Mouse (Mus musculus) embryonic facial prominence, embryonic 15.5 days (tissue): Measurements from ENCODE around the gene Chka. TPM values are rescaled to one million over a fixed set of nuclear protein-coding genes. Genes with fewer than 3 reads are reported as not detected.
A peak's percentile ranks its signal among the peaks of the same experiment; 100 is the strongest.

Experiments
- ATAC-seq: fragments of 200-750 bp; cut with Nextera tagmentation; 2 replicates; pipeline ENCODE4 v1.8.0; 2017; ENCODE audit warnings: low read depth, moderate TSS enrichment; ENCODE audit not compliant: insufficient number of reproducible peaks, low FRiP score, low TSS enrichment
- H3K27ac ChIP-seq: fragments of 300-500 bp; sonication (generic); replicated peaks from 2 replicates; pipeline ENCODE4 v1.5.1; 2015; ENCODE audit warnings: mild to moderate bottlenecking, inconsistent platforms
- H3K27me3 ChIP-seq: fragments of 300-500 bp; sonication (generic); 2 replicates; pipeline ENCODE4 v1.6.1; 2015; ENCODE audit warnings: inconsistent platforms
- H3K36me3 ChIP-seq: fragments of 300-500 bp; sonication (generic); 2 replicates; pipeline ENCODE4 v1.6.1; 2015; ENCODE audit warnings: mild to moderate bottlenecking, inconsistent platforms
- H3K4me1 ChIP-seq: fragments of 300-500 bp; sonication (generic); 2 replicates; pipeline ENCODE4 v1.6.1; 2015; ENCODE audit warnings: inconsistent platforms
- H3K4me2 ChIP-seq: fragments of 300-500 bp; sonication (generic); replicated peaks from 2 replicates; pipeline ENCODE4 v1.6.1; 2015; ENCODE audit warnings: mild to moderate bottlenecking, inconsistent platforms
- H3K4me3 ChIP-seq: fragments of 300-500 bp; sonication (generic); replicated peaks from 2 replicates; pipeline ENCODE4 v1.5.1; 2015; ENCODE audit warnings: mild to moderate bottlenecking, inconsistent platforms
- H3K9ac ChIP-seq: fragments of 300-500 bp; sonication (generic); 2 replicates; pipeline ENCODE4 v1.6.1; 2015; ENCODE audit warnings: inconsistent platforms
- H3K9me3 ChIP-seq: fragments of 300-500 bp; sonication (generic); replicated peaks from 2 replicates; pipeline ENCODE4 v1.6.1; 2016; ENCODE audit warnings: inconsistent platforms
- WGBS: fragments of 180-500 bp; shearing (Covaris S2); methylation state at CpG from one replicate; pipeline ENCODE4 v1.1.7; 2015; 5-methylcytosine and 5-hydroxymethylcytosine counted together
- polyA plus RNA-seq: library from polyadenylated mRNA; unstranded; fragments of >200 nt; fragmentation: Nextera tagmentation; extraction: Ambion mirVana; gene quantifications from 2 replicates; pipeline ENCODE4 v1.2.1, GENCODE M21; 2015

The Chka gene
- polyA plus RNA-seq, 1 experiment from 2014 or later = 44.3 TPM

DNA sequence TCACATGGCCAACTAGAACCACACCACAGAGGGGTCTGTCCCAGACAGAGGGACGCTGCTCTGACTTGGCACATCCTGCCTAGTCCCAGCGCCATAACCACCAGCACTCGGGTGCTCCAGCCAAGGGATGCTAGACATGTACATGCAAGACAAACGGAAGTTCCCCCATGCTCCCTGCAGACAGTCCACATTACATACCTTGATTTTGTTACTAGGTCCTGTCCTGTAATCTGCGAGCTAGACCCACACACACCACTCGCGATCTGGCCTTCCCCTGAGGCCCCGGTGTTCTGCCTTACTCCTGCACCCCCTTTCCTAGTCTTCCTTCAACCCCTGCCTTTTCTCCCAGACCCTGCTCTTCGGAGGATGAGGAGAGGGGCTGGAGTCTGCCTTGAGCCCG is 54.8 kb downstream of the Chka start:
- Histone ChIP-seq H3K27me3 (no peaks in the 10 kb centered on the region), H3K4me2 (peak overlapping the region; percentile 75), H3K9ac (peak overlapping the region; percentile 58), H3K27ac (peak overlapping the region; percentile 72), H3K9me3 (no peaks in the 10 kb centered on the region), H3K4me3 (peak overlapping the region; percentile 73), H3K36me3 (peaks cover 54% of the 10 kb centered on the region), H3K4me1 (peaks cover 48% of the 10 kb centered on the region)
- 18% methylated on average over 10 of the region's 10 CpGs for WGBS
- ATAC-seq = no peak

DNA sequence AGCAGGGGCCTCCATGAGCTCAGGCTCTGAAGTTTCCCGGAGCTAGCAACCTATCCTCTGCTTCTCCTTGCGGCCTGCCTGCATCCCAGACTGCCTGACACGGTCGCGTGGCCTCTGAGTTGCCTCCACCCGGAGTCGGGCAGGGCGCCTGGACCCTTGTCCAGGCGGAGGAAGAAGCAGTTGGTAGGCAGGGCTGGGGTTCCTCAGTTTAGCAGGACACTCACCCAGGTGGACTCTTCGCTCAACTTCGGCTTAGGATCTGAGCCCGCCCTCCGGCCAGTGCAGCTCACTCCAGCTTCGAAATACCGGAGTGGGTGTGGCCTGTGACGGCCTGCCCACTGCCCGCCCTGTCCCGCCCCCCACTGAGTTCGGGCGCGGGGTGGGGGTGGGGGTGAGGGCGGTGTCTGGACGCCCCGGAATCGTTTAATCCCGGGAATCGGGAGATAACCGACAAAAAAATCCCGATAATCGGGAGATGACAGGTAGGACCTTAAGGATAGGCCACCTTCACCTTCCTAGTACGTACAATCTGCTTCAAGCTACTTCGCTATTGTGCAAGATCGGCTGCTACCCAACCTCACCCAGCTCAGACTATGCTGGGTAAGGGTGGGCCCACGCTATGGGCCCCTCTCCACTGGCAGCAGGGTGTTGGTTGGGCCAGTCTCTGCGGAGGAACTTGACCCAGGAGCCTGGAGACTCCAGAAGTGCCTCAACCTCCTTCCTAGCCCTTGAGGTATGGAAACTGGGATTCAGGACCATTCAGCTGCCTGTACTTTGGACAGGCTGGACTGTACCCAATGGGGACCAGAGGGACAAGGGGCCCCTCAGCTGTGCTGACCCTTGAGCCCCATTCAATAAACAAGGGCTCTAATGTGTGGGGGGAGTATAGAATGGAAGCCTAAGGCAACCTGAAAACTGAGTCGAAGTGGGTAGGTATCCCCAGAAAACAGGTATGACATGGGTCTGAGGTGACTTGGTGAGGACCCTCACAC is 55.5 kb downstream of the Chka start, which contains the start of gene Tcirg1:
Gene Tcirg1 (minus strand): TSS at position 339 of the 992 bp plus-strand sequence.
- Histone ChIP-seq H3K36me3 (peaks cover 48% of the 10 kb centered on the region), H3K27me3 (no peaks in the 10 kb centered on the region), H3K9ac (peak within 1 kb of the TSS; percentile 58), H3K9me3 (no peaks in the 10 kb centered on the region), H3K4me2 (peak within 1 kb of the TSS; percentile 75), H3K27ac (peak within 1 kb of the TSS; percentile 72), H3K4me3 (peak within 1 kb of the TSS; percentile 73), H3K4me1 (peaks cover 55% of the 10 kb centered on the region)
- 3% methylated on average over 36 of the region's 36 CpGs for WGBS
- ATAC-seq = peak; percentile 89

DNA sequence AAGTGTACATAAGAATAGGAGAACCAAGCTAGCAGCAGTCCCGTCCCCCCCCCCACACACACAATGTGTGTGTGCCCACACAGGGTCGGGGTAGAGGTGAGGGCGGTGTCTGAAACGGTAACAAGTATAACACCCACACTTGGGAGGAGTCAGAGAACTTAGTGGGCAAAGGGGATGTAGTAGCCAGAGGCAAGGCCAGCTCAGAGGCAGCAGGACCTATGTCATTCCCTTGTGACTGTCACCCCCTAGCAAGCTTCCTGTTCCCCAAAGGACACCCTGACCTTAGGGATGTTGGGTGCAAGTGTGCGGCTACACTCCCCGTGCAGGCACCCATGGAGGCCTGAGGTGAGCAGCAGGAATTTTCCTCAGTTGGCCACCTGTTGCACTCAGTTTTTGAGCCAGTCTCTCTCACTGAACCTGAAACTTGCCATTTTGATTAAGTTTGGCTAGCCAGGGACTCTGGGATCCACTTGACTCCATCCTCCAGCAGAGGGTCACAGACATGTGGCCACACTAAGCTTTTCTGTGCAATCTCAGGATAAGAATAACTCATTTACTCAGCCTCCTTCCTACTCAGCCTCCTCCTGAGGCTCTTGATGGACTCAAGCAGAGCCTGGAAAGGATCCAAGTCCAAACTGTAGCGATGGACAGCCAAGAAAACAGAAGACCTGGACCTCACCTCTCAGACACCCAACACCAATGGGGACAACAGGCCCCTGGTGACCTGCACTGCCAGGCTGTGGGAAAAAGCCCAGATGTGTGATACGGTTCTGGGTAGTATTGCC is 56.5 kb downstream of the Chka start:
- no peak overlapping the region for H3K9ac ChIP-seq
- H3K4me3 ChIP-seq = peak overlapping the region; percentile 73
- H3K36me3 ChIP-seq = peaks cover 40% of the 10 kb centered on the region
- no peaks in the 10 kb centered on the region for H3K27me3 ChIP-seq
- 76% methylated on average over 8 of the region's 8 CpGs for WGBS
- H3K4me2 ChIP-seq = peak overlapping the region; percentile 75
- no peak for ATAC-seq
- no peaks in the 10 kb centered on the region for H3K9me3 ChIP-seq
- peaks cover 57% of the 10 kb centered on the region for H3K4me1 ChIP-seq
- H3K27ac ChIP-seq = peak overlapping the region; percentile 72; the same call in 1 of the 2 replicates

DNA sequence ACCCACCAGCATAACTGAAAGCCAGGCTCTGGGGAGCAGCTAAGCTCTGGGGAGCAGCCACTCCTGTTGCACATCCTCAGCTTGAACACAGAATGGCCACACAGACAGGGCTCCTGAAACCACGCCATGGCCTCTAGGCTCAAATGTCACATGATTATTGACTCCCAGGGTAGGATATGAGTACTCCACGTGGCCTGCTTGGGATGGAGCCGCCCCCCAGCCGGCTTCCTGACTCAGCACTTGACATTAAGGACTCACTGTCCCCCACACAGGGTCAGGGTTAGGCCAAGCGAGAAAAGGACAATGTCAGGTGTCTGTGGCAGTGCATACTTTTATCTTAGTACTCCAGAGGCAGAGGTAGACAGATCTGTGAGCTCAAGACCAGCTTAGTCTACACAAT is 58.6 kb downstream of the Chka start:
- 70% methylated on average over 5 of the region's 5 CpGs for WGBS
- Histone ChIP-seq H3K4me3 (no peak overlapping the region), H3K27me3 (no peaks in the 10 kb centered on the region), H3K9me3 (no peaks in the 10 kb centered on the region), H3K4me1 (peaks cover 43% of the 10 kb centered on the region), H3K4me2 (no peak overlapping the region), H3K27ac (no peak overlapping the region), H3K9ac (no peak overlapping the region), H3K36me3 (peaks cover 33% of the 10 kb centered on the region)
- ATAC-seq = no peak

DNA sequence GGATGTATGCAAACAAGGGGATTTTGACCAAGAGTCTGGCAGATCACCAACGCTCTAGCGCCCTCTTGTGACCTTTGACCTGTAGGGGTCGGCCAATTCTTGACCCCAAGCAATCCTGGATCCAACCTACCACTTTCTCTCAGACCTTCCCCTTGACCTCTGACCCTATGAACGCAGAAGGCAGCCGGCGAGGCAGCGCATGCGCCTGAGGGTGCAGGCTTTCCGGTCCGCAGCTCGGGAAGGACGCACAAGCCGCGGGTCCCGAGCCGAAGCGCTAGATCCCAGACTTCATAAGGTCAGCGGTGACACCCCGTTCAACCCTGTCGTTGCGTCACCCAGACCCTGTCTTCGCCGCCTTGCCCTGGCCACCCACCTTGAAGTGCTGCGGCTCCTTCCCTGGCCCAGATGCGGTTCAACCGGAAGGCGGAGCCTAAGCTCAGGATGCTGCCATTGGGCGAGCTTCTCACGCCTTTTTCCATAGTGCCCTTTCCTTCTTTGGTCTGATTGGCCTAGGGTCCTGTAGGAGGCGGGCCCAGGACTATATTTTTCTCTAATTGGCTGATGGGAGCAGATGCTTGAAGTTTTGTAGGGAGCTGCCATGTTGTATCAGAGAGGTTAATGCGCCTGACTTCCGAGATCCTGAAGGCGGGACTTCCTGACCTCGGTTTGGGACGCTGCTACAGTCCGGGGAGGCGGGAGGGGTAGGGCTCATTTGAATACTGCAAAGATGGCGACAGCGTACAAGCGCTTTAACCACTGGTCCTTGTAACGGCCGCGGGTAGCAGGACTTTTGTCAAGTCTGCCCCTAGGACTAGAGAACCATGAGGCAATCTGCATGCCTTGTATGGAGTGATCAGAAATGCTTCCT is 61.0 kb downstream of the Chka start, which contains the start of gene Ndufs8:
Gene Ndufs8 (minus strand): TSS at position 438 of the 868 bp plus-strand sequence.
- ATAC-seq = peak; percentile 97
- no peaks in the 10 kb centered on the region for H3K27me3 ChIP-seq
- H3K27ac ChIP-seq = peak within 1 kb of the TSS; percentile 79
- under 1% methylated on average over 43 of the region's 43 CpGs for WGBS
- peak within 1 kb of the TSS; percentile 50 for H3K9ac ChIP-seq
- peak within 1 kb of the TSS; percentile 85 for H3K4me2 ChIP-seq
- H3K9me3 ChIP-seq = no peaks in the 10 kb centered on the region
- peaks cover 33% of the 10 kb centered on the region for H3K36me3 ChIP-seq
- H3K4me1 ChIP-seq = peaks cover 23% of the 10 kb centered on the region
- H3K4me3 ChIP-seq = peak within 1 kb of the TSS; percentile 79

DNA sequence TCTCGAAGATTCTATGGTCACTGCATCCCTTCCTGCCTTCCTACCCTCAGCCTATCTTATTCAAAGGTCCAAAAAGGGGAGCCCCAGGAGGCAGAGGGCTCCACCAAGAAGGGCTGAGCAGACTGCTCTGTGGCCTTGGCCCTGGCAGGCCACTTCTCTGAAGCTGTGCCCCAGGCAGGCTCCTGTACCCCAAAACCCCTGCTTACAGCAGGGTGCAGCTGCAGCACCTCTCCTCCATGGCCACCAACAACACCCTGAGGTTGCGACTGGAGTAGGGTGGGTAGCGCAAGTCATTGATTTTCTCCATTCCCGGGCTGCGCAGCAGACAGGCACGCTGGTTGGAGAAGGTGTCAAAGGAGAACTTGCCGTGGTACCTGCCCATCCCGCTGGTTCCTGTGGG is 62.1 kb downstream of the Chka start:
- Histone ChIP-seq H3K4me2 (peak overlapping the region; percentile 85), H3K4me1 (peaks cover 17% of the 10 kb centered on the region), H3K36me3 (peaks cover 27% of the 10 kb centered on the region), H3K27ac (no peak overlapping the region), H3K4me3 (peak overlapping the region; percentile 79), H3K27me3 (no peaks in the 10 kb centered on the region), H3K9ac (no peak overlapping the region), H3K9me3 (no peaks in the 10 kb centered on the region)
- no peak for ATAC-seq
- 85% methylated on average over 8 of the region's 8 CpGs for WGBS

DNA sequence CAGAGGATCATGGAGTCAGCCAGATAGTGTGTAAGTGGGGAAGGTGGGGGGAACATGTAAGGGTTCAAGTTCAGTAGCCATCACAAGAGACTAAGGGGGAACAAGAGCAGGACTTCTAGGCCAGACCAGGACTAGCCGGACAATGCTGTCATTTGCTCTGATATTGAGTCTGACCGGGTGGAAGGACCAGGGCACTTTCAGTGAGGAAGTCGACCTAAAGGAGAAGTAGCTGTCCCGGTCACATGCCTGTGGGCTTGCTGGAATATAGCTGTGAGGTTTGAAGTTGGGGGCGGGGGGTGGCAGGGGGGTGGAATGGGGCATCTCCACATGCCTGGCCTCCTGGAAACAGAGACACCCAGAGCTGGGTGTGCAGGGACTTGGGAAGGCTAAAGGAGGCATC is 63.0 kb downstream of the Chka start:
- no peak overlapping the region for H3K9ac ChIP-seq
- peaks cover 18% of the 10 kb centered on the region for H3K36me3 ChIP-seq
- no peaks in the 10 kb centered on the region for H3K9me3 ChIP-seq
- WGBS = 82% methylated on average over 5 of the region's 5 CpGs
- H3K27me3 ChIP-seq = no peaks in the 10 kb centered on the region
- no peak overlapping the region for H3K4me2 ChIP-seq
- no peak for ATAC-seq
- H3K27ac ChIP-seq = no peak overlapping the region
- peaks cover 17% of the 10 kb centered on the region for H3K4me1 ChIP-seq
- H3K4me3 ChIP-seq = no peak overlapping the region

DNA sequence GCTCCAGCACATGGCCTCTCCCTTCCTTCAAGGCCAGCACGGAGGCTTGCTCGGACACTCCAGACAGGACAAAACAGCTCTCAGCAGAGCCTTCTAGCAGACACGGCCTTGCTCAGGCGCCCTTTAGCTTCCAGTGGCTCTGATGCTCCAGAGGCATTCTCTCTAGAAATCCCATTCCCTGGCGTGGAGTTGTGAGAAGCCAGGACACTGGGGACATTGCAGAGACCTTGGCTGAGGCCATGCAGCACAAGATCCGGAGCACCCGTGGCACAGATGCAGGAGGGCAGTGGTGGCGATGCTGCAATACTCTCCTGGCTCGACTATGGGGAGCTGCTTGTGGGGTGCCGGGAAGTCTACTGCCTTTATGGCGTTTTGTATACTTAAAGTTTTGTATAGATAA is 65.2 kb downstream of the Chka start:
- no peaks in the 10 kb centered on the region for H3K9me3 ChIP-seq
- WGBS = 70% methylated on average over 11 of the region's 11 CpGs
- H3K27me3 ChIP-seq = no peaks in the 10 kb centered on the region
- ATAC-seq = no peak
- H3K4me2 ChIP-seq = no peak overlapping the region
- H3K36me3 ChIP-seq = no peaks in the 10 kb centered on the region
- no peak overlapping the region for H3K4me3 ChIP-seq
- no peak overlapping the region for H3K9ac ChIP-seq
- no peak overlapping the region for H3K27ac ChIP-seq
- H3K4me1 ChIP-seq = peaks cover 11% of the 10 kb centered on the region

DNA sequence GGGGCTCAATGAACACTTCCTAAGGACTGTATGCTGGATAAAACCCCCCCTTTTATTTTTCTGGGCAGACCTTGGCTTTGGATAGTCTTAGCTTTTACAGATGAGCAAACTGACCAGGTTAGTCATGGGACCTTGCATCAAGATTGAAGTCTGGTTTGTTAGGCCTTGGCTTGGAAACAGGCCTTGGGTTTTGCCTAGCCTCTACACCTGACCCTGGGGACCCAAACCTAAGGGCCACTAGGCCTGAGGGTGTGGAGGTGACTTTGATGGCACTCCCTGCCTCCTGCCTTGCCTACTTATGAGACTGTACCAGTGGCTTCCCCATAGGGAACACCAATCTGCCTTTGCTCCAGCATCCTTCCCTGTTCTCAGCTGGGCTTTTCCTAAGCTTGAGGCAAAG is 68.4 kb downstream of the Chka start:
- H3K27me3 ChIP-seq = no peaks in the 10 kb centered on the region
- H3K27ac ChIP-seq = no peak overlapping the region
- H3K36me3 ChIP-seq = no peaks in the 10 kb centered on the region
- no peak for ATAC-seq
- H3K4me2 ChIP-seq = no peak overlapping the region
- H3K4me3 ChIP-seq = no peak overlapping the region
- H3K4me1 ChIP-seq = no peaks in the 10 kb centered on the region
- H3K9ac ChIP-seq = no peak overlapping the region
- no peaks in the 10 kb centered on the region for H3K9me3 ChIP-seq

DNA sequence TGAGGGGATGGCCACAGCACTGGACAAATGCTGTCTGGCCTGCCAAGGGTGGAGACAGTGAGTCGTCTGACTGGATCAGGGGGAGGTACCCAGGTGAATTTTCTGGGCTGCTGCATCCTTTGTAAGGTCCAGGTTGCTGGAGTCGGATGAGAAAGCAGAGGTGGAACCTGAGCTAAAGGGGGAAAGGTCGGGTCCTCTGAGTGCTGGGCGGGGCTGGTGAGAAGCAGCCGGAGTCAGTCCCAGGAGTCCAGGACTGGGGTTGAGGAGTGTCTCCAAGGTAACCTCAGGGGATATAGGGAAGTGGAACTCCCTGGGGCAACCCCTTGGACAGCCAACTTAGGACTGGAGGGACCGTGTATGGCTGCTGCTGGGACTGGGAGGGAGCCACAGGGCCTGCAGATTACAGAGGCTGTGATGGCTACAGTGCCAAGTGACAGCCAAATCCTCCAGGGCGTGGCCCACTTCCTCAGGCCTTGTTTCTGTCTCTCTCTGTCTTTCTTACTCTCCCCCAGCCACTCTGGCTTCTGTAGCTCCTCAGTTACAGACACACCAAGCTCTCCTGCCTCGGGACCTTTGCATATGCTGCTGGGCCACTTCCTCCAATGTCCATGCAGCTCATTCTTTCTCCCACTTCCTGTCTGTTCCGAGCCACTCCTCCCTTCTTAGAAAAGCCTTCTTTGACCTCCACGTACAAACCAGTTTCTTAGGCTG is 71.2 kb downstream of the Chka start:
- H3K9ac ChIP-seq = no peak overlapping the region
- H3K4me1 ChIP-seq = peaks cover 13% of the 10 kb centered on the region
- no peaks in the 10 kb centered on the region for H3K36me3 ChIP-seq
- H3K27ac ChIP-seq = peak overlapping the region; percentile 13; the same call in 1 of the 2 replicates
- ATAC-seq = no peak
- no peaks in the 10 kb centered on the region for H3K27me3 ChIP-seq
- no peak overlapping the region for H3K4me2 ChIP-seq
- 43% methylated on average over 10 of the region's 10 CpGs for WGBS
- H3K9me3 ChIP-seq = no peaks in the 10 kb centered on the region
- no peak overlapping the region for H3K4me3 ChIP-seq
